Comparison of ENCODE assay signal across 11 mouse cellular contexts in genomic region chr5:31599161-31599560, GRCm38 (mm10). TPM values are rescaled to one million over a fixed set of nuclear protein-coding genes. Genes with fewer than 3 reads are reported as not detected.
DNase-seq lines count a peak whose midpoint lies in the region; ATAC-seq and TF ChIP-seq lines count a peak whose summit lies in the region.
"Had no signal": no experiment of that assay in that cellular context is flagged by ENCODE, and none has a peak within 500 bp of the region (broad histone marks: within the 10 kb centered on the region; RNA-seq: fewer than 3 reads in every experiment).

No protein-coding gene starts in this region.

- WGBS in heart, postnatal 0 days = 80% methylated on average over 2 of the region's 2 CpGs
- 95% methylated on average over 2 of the region's 2 CpGs for WGBS in thymus, adult 2 months

- no peak for ATAC-seq in heart, postnatal 0 days (ENCODE audit: insufficient read depth, low read depth)
- ATAC-seq: forebrain, embryonic 14.5 days; hindbrain, embryonic 16.5 days; midbrain, embryonic 15.5 days had no signal

- H3K4me2 ChIP-seq in heart, postnatal 0 days (ENCODE audit: low read depth, low read length) = no peak overlapping the region
- H3K4me2 ChIP-seq: midbrain, embryonic 15.5 days had no signal

- intact Hi-C loops in heart, postnatal 14 days (cut with DNase I) = loop anchor here (5.0 to 10.0 kb wide), 3 partner anchors 37 to 596 kb away; partner anchors contain the start of gene Fosl2

- peak; percentile 15; the same call in 1 of the 2 replicates for TF ChIP-seq CTCF in heart, postnatal 0 days (IDR thresholded peaks at IDR 0.05; ENCODE audit: low read depth)
- TF ChIP-seq CTCF in thymus, adult 2 months (IDR thresholded peaks at IDR 0.05; ENCODE audit: borderline replicate concordance, control insufficient read depth, extremely low read depth, insufficient read depth, low read length, poor library complexity) = no peak
- peak; percentile 13; the same call in 1 of the 2 replicates for TF ChIP-seq CTCF in brain, embryonic 14.5 days (IDR thresholded peaks at IDR 0.05; ENCODE audit: borderline replicate concordance, extremely low read depth, insufficient read depth, insufficient read length)

- H3K9ac ChIP-seq in heart, postnatal 0 days (replicated peaks; ENCODE audit: low read depth, low read length) = no peak overlapping the region
- H3K9ac ChIP-seq: midbrain, embryonic 15.5 days had no signal

- no peak for TF ChIP-seq EP300 in heart, postnatal 0 days (IDR thresholded peaks at IDR 0.05; ENCODE audit: low read depth)

- no peak for DNase-seq in heart, postnatal 0 days (ENCODE audit: low spot score)
- DNase-seq in heart, postnatal 14 days = no peak
- DNase-seq in thymus, postnatal 0 days (ENCODE audit: low spot score) = peak; percentile 32
- no peak for DNase-seq in thymus, adult 2 months
- peak; percentile 7 for DNase-seq in brain, embryonic 14.5 days (ENCODE audit: low read depth)
- no peak for DNase-seq in retina, embryonic 14.5 days (ENCODE audit: low spot score)
- no peak for DNase-seq in cerebellum, postnatal 25 days
- DNase-seq in kidney, postnatal 25 days = no peak

- H3K4me1 ChIP-seq in heart, postnatal 0 days (ENCODE audit: control insufficient read depth, insufficient read depth) = 0 out of 2 replicates have a peak, but pooled peaks cover 15% of the 10 kb centered on the region
- H3K4me1 ChIP-seq in thymus, adult 2 months (replicated peaks; ENCODE audit: control insufficient read depth, insufficient read depth, low read length) = peaks cover 24% of the 10 kb centered on the region

- H3K36me3 ChIP-seq in heart, postnatal 0 days (replicated peaks; ENCODE audit: control insufficient read depth, insufficient read depth, low read length) = no peaks in the 10 kb centered on the region
- no peaks in the 10 kb centered on the region for H3K36me3 ChIP-seq in thymus, adult 2 months (ENCODE audit: control insufficient read depth, insufficient read depth, low read length)
- H3K36me3 ChIP-seq: midbrain, embryonic 15.5 days had no signal

- H3K27ac ChIP-seq in heart, postnatal 0 days (ENCODE audit: low read depth) = no peak overlapping the region
- H3K27ac ChIP-seq in thymus, adult 2 months (ENCODE audit: control insufficient read depth, insufficient read depth, low read length) = no peak overlapping the region
- H3K27ac ChIP-seq: midbrain, embryonic 15.5 days had no signal

- no peaks in the 10 kb centered on the region for H3K27me3 ChIP-seq in heart, postnatal 0 days (ENCODE audit: control insufficient read depth, insufficient read depth, low read length)
- H3K27me3 ChIP-seq in thymus, adult 2 months (ENCODE audit: control insufficient read depth, insufficient read depth, low read length) = no peaks in the 10 kb centered on the region
- H3K27me3 ChIP-seq: midbrain, embryonic 15.5 days had no signal

- TF ChIP-seq POLR2A in thymus, adult 2 months (IDR thresholded peaks at IDR 0.05; ENCODE audit: control insufficient read depth, extremely low read depth, insufficient read depth, low read length, poor library complexity) = no peak
- TF ChIP-seq POLR2A in brain, embryonic 14.5 days (IDR thresholded peaks at IDR 0.05; ENCODE audit: borderline replicate concordance, extremely low read depth, insufficient read depth, insufficient read length, poor library complexity, severe bottlenecking) = no peak

- no peak overlapping the region for H3K4me3 ChIP-seq in heart, postnatal 0 days (ENCODE audit: low read depth, low read length)
- H3K4me3 ChIP-seq in thymus, adult 2 months (ENCODE audit: control insufficient read depth, insufficient read depth, low read length) = no peak overlapping the region
- H3K4me3 ChIP-seq: midbrain, embryonic 15.5 days had no signal

- H3K9me3 ChIP-seq in heart, postnatal 0 days (replicated peaks; ENCODE audit: control insufficient read depth, low read length) = no peaks in the 10 kb centered on the region
- H3K9me3 ChIP-seq: midbrain, embryonic 15.5 days had no signal

RNA-seq across cellular contexts. Expression of gene Mrpl33, which starts 2.4 kb away (rescaled TPM):
- total RNA-seq in heart, postnatal 0 days (2014; rRNA removed; ENCODE audit: low replicate concordance) = 272 and 275 TPM in 2 replicates
- polyA plus RNA-seq in heart, postnatal 0 days (2015; fragmentation: Nextera tagmentation; extraction: Ambion mirVana) = 627 and 634 TPM in 2 replicates
- 100 to 1,000 TPM; 280 to 291 TPM for total RNA-seq in heart, postnatal 14 days (2021)
- polyA plus RNA-seq in thymus, postnatal 0 days (2015; fragmentation: Nextera tagmentation; extraction: Ambion mirVana) = 425 and 428 TPM in 2 replicates
- polyA plus RNA-seq in thymus, adult 2 months (2012; rRNA removed) = 23.1 and 27.6 TPM in 2 replicates
- polyA plus RNA-seq in brain, embryonic 14.5 days (2012; rRNA removed) = 71.0 and 82.5 TPM in 2 replicates

Comparison
In these comparisons a context has a peak if more than half of its experiments do, and no peak if none do; other contexts are left out.
1. DNase-seq: peak in thymus, postnatal 0 days (single experiment) and brain, embryonic 14.5 days (single experiment); none in heart, postnatal 0 days (single experiment), heart, postnatal 14 days (0 of 2), thymus, adult 2 months (single experiment), retina, embryonic 14.5 days (single experiment), cerebellum, postnatal 25 days (0 of 2) and kidney, postnatal 25 days (0 of 2).